Mouse (Mus musculus) effector memory CD4-positive, alpha-beta T cell, adult 5 months (primary cell): ENCODE results near the gene Olfr560. TPM values are rescaled to one million over a fixed set of nuclear protein-coding genes. Genes with fewer than 3 reads are reported as not detected.

Experiments
- polyA plus RNA-seq: library from polyadenylated mRNA; unstranded; fragments of 100-300 nt; shearing (Covaris generic); gene quantifications from one replicate; pipeline ENCODE4 v1.2.1, GENCODE M21; 2017

The Olfr560 gene
- not detected for polyA plus RNA-seq

DNA sequence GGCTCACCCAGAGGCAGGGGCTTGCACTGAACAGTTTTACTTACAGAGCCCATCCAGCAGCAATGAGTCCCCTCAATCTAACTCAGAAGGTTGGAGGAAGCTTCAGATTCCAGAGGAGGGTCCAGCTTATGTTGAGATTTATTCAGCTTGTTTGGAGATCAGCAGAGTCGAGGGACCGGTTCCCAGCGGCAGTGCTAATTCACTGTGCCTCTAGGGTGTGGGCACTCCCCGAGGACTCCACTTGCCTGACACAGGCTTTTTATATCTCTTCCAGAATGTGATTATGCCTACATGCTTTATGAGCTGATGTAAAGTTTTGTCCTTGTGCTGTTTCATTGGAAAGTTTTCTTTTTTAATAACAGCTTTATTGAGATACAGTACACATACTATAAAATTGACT is at the start of gene Olfr560, which contains the start of gene Olfr78:
Gene Olfr560, minus strand, starts transcription at position 101 of the 400 bp plus-strand sequence.
Gene Olfr78, minus strand, starts transcription at position 206 of the 400 bp plus-strand sequence.

GRCm38 (mm10) chr7:102803180-102803579 is 44.0 kb upstream of the Olfr560 start, which contains the start of gene Olfr564:
Gene Olfr564 (plus strand): TSS chr7:102803480.

DNA sequence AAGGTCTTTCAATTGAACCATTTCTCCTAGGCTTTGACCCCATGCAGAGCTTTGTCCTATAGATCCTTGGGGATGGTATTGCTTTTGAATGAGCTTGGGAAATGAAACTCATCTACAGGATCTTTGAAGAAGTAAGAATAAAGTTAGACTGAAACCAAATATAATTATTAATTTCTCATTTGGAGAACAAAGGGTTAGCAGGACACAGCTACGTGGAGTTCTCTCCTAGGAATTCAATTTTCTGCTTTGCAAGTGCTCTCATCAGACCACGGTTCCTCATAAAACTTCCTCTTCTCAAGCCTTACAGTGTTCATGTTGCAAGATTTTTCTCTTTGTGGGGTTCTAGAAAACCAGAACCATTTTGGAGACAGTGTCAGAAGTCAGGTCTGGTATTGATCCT is 11.8 kb upstream of the Olfr560 start, which contains the start of gene Olfr561:
Gene Olfr561, plus strand, starts transcription at position 301 of the 400 bp plus-strand sequence.

GRCm38 (mm10) chr7:102727391-102727790 is 31.8 kb downstream of the Olfr560 start, which contains the start of gene Olfr559:
Gene Olfr559 (minus strand): TSS chr7:102727491.

DNA sequence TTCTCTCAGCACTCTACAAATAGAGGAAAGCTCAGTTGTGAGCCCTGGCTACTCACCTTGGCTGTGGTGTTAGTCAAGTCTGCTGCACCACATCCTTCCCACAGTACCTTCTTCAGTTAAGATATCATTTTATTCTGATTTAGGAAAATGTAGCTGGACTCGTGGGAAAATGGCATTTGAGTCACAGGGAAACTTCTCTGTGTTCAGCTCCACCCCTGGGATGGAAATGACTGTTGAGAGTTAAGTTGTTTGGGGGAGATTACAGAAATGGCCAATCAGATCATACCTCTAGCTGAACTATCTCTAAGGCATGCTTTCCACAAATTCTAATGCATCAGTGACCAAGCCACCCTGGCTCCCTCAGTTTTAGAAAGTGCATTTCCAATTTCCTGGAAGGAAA is 40.2 kb downstream of the Olfr560 start, which contains the start of gene Olfr33:
Gene Olfr33, minus strand, starts transcription at position 101 of the 400 bp plus-strand sequence.

GRCm38 (mm10) chr7:102701915-102702314 is 57.3 kb downstream of the Olfr560 start, which contains the start of gene Olfr558:
Gene Olfr558 (plus strand): TSS chr7:102702215.

Other genes with a start within 250 kb of the Olfr560 start
- gene Olfr547, start 224.6 kb downstream of the Olfr560 start, polyA plus RNA-seq = not detected
- not detected for gene Olfr548-ps1, start 218.5 kb downstream of the Olfr560 start, polyA plus RNA-seq
- gene Olfr549, start 209.5 kb downstream of the Olfr560 start, polyA plus RNA-seq = not detected
- 20.7 TPM for gene Trim21, start 193.9 kb downstream of the Olfr560 start, polyA plus RNA-seq
- not detected for gene Olfr550, start 187.9 kb downstream of the Olfr560 start, polyA plus RNA-seq
- 0.06 TPM for gene Olfr551, start 167.5 kb downstream of the Olfr560 start, polyA plus RNA-seq
- gene Olfr552, start 161.6 kb downstream of the Olfr560 start, polyA plus RNA-seq = not detected
- not detected for gene Olfr553, start 141.1 kb downstream of the Olfr560 start, polyA plus RNA-seq
- gene Olfr554, start 120.9 kb downstream of the Olfr560 start, polyA plus RNA-seq = 0.52 TPM
- not detected for gene Olfr555, start 100.5 kb downstream of the Olfr560 start, polyA plus RNA-seq
- gene Olfr556, start 94.5 kb downstream of the Olfr560 start, polyA plus RNA-seq = not detected
- 7.1 TPM for gene Trim68, start 72.0 kb downstream of the Olfr560 start, polyA plus RNA-seq
- not detected for gene Olfr557, start 63.5 kb downstream of the Olfr560 start, polyA plus RNA-seq
- not detected for gene Olfr558, start 57.2 kb downstream of the Olfr560 start, polyA plus RNA-seq
- gene Olfr33, start 40.3 kb downstream of the Olfr560 start, polyA plus RNA-seq = not detected
- gene Olfr559, start 31.9 kb downstream of the Olfr560 start, polyA plus RNA-seq = not detected
- gene Olfr78, start 105 bp upstream of the Olfr560 start, polyA plus RNA-seq = not detected
- gene Olfr561, start 11.9 kb upstream of the Olfr560 start, polyA plus RNA-seq = not detected
- gene Olfr564, start 44.1 kb upstream of the Olfr560 start, polyA plus RNA-seq = not detected
- gene Olfr566, start 99.4 kb upstream of the Olfr560 start, polyA plus RNA-seq = not detected
- not detected for gene Olfr568, start 117.8 kb upstream of the Olfr560 start, polyA plus RNA-seq
- gene Olfr569, start 131.5 kb upstream of the Olfr560 start, polyA plus RNA-seq = not detected
- gene Olfr570, start 135.2 kb upstream of the Olfr560 start, polyA plus RNA-seq = not detected
- gene Olfr571, start 158.2 kb upstream of the Olfr560 start, polyA plus RNA-seq = not detected
- not detected for gene Olfr572, start 165.0 kb upstream of the Olfr560 start, polyA plus RNA-seq
- gene Olfr573-ps1, start 183.2 kb upstream of the Olfr560 start, polyA plus RNA-seq = not detected
- gene Olfr574, start 189.1 kb upstream of the Olfr560 start, polyA plus RNA-seq = not detected
- gene Olfr575, start 199.4 kb upstream of the Olfr560 start, polyA plus RNA-seq = not detected
- not detected for gene Olfr576, start 203.3 kb upstream of the Olfr560 start, polyA plus RNA-seq
- gene Olfr577, start 216.6 kb upstream of the Olfr560 start, polyA plus RNA-seq = not detected
- gene Olfr578, start 230.0 kb upstream of the Olfr560 start, polyA plus RNA-seq = not detected